Mouse (Mus musculus) MEL (cell line): ENCODE results near the gene Ubox5. TPM values are rescaled to one million over a fixed set of nuclear protein-coding genes. Genes with fewer than 3 reads are reported as not detected.

Experiments used
- DNase-seq: peaks from one replicate; pipeline ENCODE4 v3.0.0; 2011; ENCODE audit warnings: low read depth, low spot score
- H3K27ac ChIP-seq: 2 replicates; pipeline ENCODE4 v1.5.1; 2012; ENCODE audit warnings: low read depth, mild to moderate bottlenecking, control low read depth, low read length, moderate library complexity; ENCODE audit not compliant: control insufficient read depth
- H3K27me3 ChIP-seq, 2 experiments: fragments of 150-350 bp in 1 of 2; sonication (generic) in 1 of 2; 2 replicates each; pipeline ENCODE4 v1.6.1; 2012; ENCODE audit warnings: low read length in 2 of 2, mild to moderate bottlenecking in 2 of 2, improper control_type of control experiment in 1 of 2, moderate library complexity in 1 of 2; ENCODE audit not compliant: insufficient read depth in 2 of 2, control insufficient read depth in 1 of 2
- H3K36me3 ChIP-seq, 2 experiments: 2 replicates each; pipeline ENCODE4 v1.6.1; 2012 to 2014; ENCODE audit warnings: low read length in 2 of 2, improper control_type of control experiment in 1 of 2, inconsistent platforms in 1 of 2, mild to moderate bottlenecking in 1 of 2; ENCODE audit not compliant: insufficient read depth in 2 of 2, control insufficient read depth in 1 of 2
- H3K4me1 ChIP-seq, 2 experiments: fragments of 150-350 bp in 1 of 2; sonication (generic) in 1 of 2; 2 replicates each; pipeline ENCODE4 v1.6.1; 2012; ENCODE audit warnings: low read length in 2 of 2, improper control_type of control experiment in 1 of 2, mild to moderate bottlenecking in 1 of 2; ENCODE audit not compliant: insufficient read depth in 2 of 2, control insufficient read depth in 1 of 2
- H3K4me3 ChIP-seq, 2 experiments: fragments of 150-350 bp in 1 of 2; sonication (generic) in 1 of 2; 2 replicates each; pipeline ENCODE4 v1.5.1; 2012; ENCODE audit warnings: low read depth in 2 of 2, low read length in 2 of 2, mild to moderate bottlenecking in 2 of 2, moderate library complexity in 2 of 2, control low read depth in 1 of 2, improper control_type of control experiment in 1 of 2; ENCODE audit not compliant: control insufficient read depth in 1 of 2, insufficient read depth in 1 of 2
- H3K79me2 ChIP-seq: 2 replicates; pipeline ENCODE4 v1.6.1; 2012; ENCODE audit warnings: mild to moderate bottlenecking, low read length, moderate library complexity; ENCODE audit not compliant: control insufficient read depth, poor library complexity, insufficient read depth
- H3K9ac ChIP-seq: 2 replicates; pipeline ENCODE4 v1.6.1; 2012; ENCODE audit warnings: low read depth, mild to moderate bottlenecking, control low read depth, low read length, moderate library complexity; ENCODE audit not compliant: control insufficient read depth, poor library complexity, severe bottlenecking
- H3K9me3 ChIP-seq: fragments of 150-350 bp; sonication (generic); replicated peaks from 2 replicates; pipeline ENCODE4 v1.6.1; 2012; ENCODE audit warnings: mild to moderate bottlenecking, low read length, improper control_type of control experiment, moderate library complexity; ENCODE audit not compliant: insufficient read depth
- CHD2 ChIP-seq: IDR thresholded peaks from 2 replicates; pipeline ENCODE4 v1.6.1; 2011; ENCODE audit warnings: low read length, improper control_type of control experiment
- E2F4 ChIP-seq: IDR thresholded peaks from 2 replicates; pipeline ENCODE4 v1.6.1; 2011; ENCODE audit warnings: low read depth, low read length, improper control_type of control experiment, borderline replicate concordance
- ETS1 ChIP-seq: IDR thresholded peaks from 2 replicates; pipeline ENCODE4 v1.6.1; 2012; ENCODE audit warnings: low read depth, mild to moderate bottlenecking, inconsistent platforms, low read length, improper control_type of control experiment, moderate library complexity
- KAT2A ChIP-seq: conservative IDR thresholded peaks from 2 replicates; pipeline ENCODE4 v1.6.1; 2012; ENCODE audit warnings: low read depth, low read length, improper control_type of control experiment, inconsistent platforms
- MAX ChIP-seq: IDR thresholded peaks from 2 replicates; pipeline ENCODE4 v1.6.1; 2011; ENCODE audit warnings: low read length, improper control_type of control experiment
- MAZ ChIP-seq: IDR thresholded peaks from 2 replicates; pipeline ENCODE4 v1.6.1; 2012; ENCODE audit warnings: low read depth, mild to moderate bottlenecking, inconsistent platforms, low read length, improper control_type of control experiment
- MXI1 ChIP-seq: IDR thresholded peaks from 2 replicates; pipeline ENCODE4 v1.6.1; 2011; ENCODE audit warnings: mild to moderate bottlenecking, low read depth, low read length, improper control_type of control experiment
- MYB ChIP-seq: IDR thresholded peaks from 2 replicates; pipeline ENCODE4 v1.6.1; 2011; ENCODE audit warnings: mild to moderate bottlenecking, low read depth, low read length, improper control_type of control experiment
- POLR2AphosphoS2 ChIP-seq: IDR thresholded peaks from 2 replicates; pipeline ENCODE4 v1.6.1; 2011; ENCODE audit warnings: low read length, improper control_type of control experiment
- SIN3A ChIP-seq: IDR thresholded peaks from 2 replicates; pipeline ENCODE4 v1.6.1; 2012; ENCODE audit warnings: low read length, improper control_type of control experiment, inconsistent platforms
- SMC3 ChIP-seq: IDR thresholded peaks from 2 replicates; pipeline ENCODE4 v1.6.1; 2011; ENCODE audit warnings: low read depth, low read length, improper control_type of control experiment
- TAL1 ChIP-seq: IDR thresholded peaks from 2 replicates; pipeline ENCODE4 v1.6.1; 2012; ENCODE audit warnings: mild to moderate bottlenecking, inconsistent platforms, low read length, moderate library complexity, mixed read lengths
- USF1 ChIP-seq: IDR thresholded peaks from 2 replicates; pipeline ENCODE4 v1.6.1; 2014; ENCODE audit warnings: low read depth, mild to moderate bottlenecking, inconsistent platforms, low read length, improper control_type of control experiment, moderate library complexity
- USF2 ChIP-seq, 2 experiments: IDR thresholded peaks; 2 replicates each; pipeline ENCODE4 v1.6.1; 2011 to 2012; ENCODE audit warnings: improper control_type of control experiment in 2 of 2, low read length in 2 of 2, borderline replicate concordance in 1 of 2, inconsistent platforms in 1 of 2, low read depth in 1 of 2, mild to moderate bottlenecking in 1 of 2; ENCODE audit not compliant: insufficient read depth in 1 of 2
- ZC3H11A ChIP-seq: IDR thresholded peaks from 2 replicates; pipeline ENCODE4 v1.6.1; 2012; ENCODE audit warnings: low read depth, mild to moderate bottlenecking, inconsistent platforms, low read length, improper control_type of control experiment
- ZKSCAN1 ChIP-seq: IDR thresholded peaks from 2 replicates; pipeline ENCODE4 v1.6.1; 2012; ENCODE audit warnings: low read depth, mild to moderate bottlenecking, inconsistent platforms, low read length, improper control_type of control experiment, moderate library complexity
- ZMIZ1 ChIP-seq: IDR thresholded peaks from 2 replicates; pipeline ENCODE4 v1.6.1; 2012; ENCODE audit warnings: low read depth, mild to moderate bottlenecking, inconsistent platforms, low read length, improper control_type of control experiment, moderate library complexity
- polyA plus RNA-seq, 2 experiments: library from polyadenylated mRNA; stranded (reverse) in 1 of 2; unstranded in 1 of 2; fragments of >175 nt in 1 of 2; fragments of >200 nt in 1 of 2; gene quantifications; 2 replicates each; pipeline versions ENCODE4 v1.2.1 to v1.2.4; 2012; ENCODE audit warnings: low replicate concordance in 2 of 2, low read depth in 1 of 2; ENCODE audit not compliant: insufficient read length in 2 of 2, insufficient read depth in 1 of 2, missing spikeins in 1 of 2
- total RNA-seq: library from RNA; depleted of rRNA; stranded (reverse); fragments of 300-350 nt; gene quantifications from 2 replicates; pipeline ENCODE4 v1.2.3, GENCODE M21; 2012

The Ubox5 gene
- total and polyA plus RNA-seq, 3 experiments: 5.4 to 11.2 TPM; not detected in 1

DNA sequence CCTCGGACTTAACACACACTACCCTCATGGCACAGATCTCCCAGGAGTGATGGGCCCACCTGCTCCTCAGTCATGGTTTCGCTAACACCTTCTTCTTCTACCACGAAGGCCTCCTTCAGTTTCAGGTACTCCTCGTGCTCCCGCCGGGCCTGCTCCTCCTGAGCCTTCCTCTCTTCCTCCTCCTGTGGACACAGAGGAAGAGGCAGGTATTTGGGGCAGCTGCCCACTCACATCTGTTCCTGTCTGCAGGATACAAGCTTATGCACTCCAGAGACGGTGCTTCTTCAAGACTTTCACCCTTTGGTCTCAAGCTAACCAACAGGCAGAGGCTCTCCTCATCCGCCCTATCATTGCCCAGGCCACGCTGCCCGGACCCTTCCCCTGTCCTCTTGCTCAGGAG, 28.7 kb upstream of the Ubox5 start:
- no peak for DNase-seq
- H3K27me3 ChIP-seq: no peaks in the 10 kb centered on the region
- H3K9me3 ChIP-seq: no peaks in the 10 kb centered on the region
- H3K4me1 ChIP-seq: peaks cover 19% of the 10 kb centered on the region in 2 experiments
- no peak overlapping the region for H3K9ac ChIP-seq
- no peak overlapping the region for H3K27ac ChIP-seq
- peaks cover 5 to 24% of the 10 kb centered on the region in 2 experiments; a peak in 3 of 4 replicates for H3K36me3 ChIP-seq
- no peak overlapping the region for H3K4me3 ChIP-seq
- peaks cover 6% of the 10 kb centered on the region; the same call in 1 of the 2 replicates for H3K79me2 ChIP-seq
- no peak for TF ChIP-seq E2F4
- no peak for TF ChIP-seq CHD2
- no peak for TF ChIP-seq ETS1
- no peak for TF ChIP-seq POLR2AphosphoS2
- no peak for TF ChIP-seq SMC3
- TF ChIP-seq USF2 (IDR thresholded peaks at IDR 0.05; ENCODE audit: borderline replicate concordance in 1 of 2, insufficient read depth in 1 of 2, low read depth in 1 of 2, low read length in 2 of 2): no peak
- TF ChIP-seq ZMIZ1: no peak
- no peak for TF ChIP-seq MAX
- TF ChIP-seq ZKSCAN1: no peak
- TF ChIP-seq USF1: no peak
- no peak for TF ChIP-seq ZC3H11A
- TF ChIP-seq MAZ: no peak
- TF ChIP-seq KAT2A: no peak

DNA sequence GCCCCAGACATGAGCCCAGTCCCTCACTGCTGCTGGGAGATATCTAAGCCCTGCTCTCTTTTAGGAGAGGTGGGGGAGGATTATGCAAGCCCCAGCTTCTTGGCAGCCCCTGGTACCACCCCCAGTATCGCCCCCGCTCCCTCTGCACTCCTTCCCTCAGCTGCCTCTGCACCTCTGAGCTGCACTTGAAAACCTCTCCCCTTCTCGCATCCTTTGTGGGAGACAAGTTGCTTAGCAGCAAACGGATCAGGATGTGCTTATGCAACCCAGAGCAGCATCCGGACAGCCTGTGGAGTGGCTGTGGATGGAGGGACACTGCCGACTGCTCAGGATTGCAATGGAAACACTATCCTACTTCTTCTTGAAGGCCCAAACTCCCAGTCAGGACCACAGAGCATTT, 27.7 kb upstream of the Ubox5 start:
- H3K4me3 ChIP-seq: no peak overlapping the region
- no peak overlapping the region for H3K27ac ChIP-seq
- no peak overlapping the region for H3K9ac ChIP-seq
- no peaks in the 10 kb centered on the region for H3K9me3 ChIP-seq
- H3K79me2 ChIP-seq: no peaks in the 10 kb centered on the region
- H3K4me1 ChIP-seq: peaks cover 11 to 19% of the 10 kb centered on the region in 2 experiments
- no peaks in the 10 kb centered on the region for H3K27me3 ChIP-seq
- no peak for DNase-seq
- TF ChIP-seq SIN3A (no peak), TAL1 (no peak), MXI1 (no peak), MYB (no peak), ZKSCAN1 (no peak)
- H3K36me3 ChIP-seq: peaks cover 5 to 15% of the 10 kb centered on the region in 2 experiments; a peak in 3 of 4 replicates
